Mouse (Mus musculus) ES-E14 (cell line): Measurements from ENCODE around the gene Ap2m1. TPM values are rescaled to one million over a fixed set of nuclear protein-coding genes. Genes with fewer than 3 reads are reported as not detected.

Experiments
- DNase-seq: peaks from one replicate; pipeline ENCODE4 v3.0.0-alpha.2; 2013; ENCODE audit warnings: low read depth, low spot score
- H3K27ac ChIP-seq: 2 replicates; pipeline ENCODE4 v1.5.1; 2012; ENCODE audit warnings: low read depth, mild to moderate bottlenecking, low read length, moderate library complexity, mixed read lengths; ENCODE audit not compliant: poor library complexity, insufficient read depth, severe bottlenecking
- H3K36me3 ChIP-seq: 2 replicates; pipeline ENCODE4 v1.6.1; 2012; ENCODE audit warnings: mild to moderate bottlenecking, low read length, moderate library complexity, mixed read lengths; ENCODE audit not compliant: control insufficient read depth, poor library complexity, insufficient read depth, severe bottlenecking
- H3K4me1 ChIP-seq, 2 experiments: fragments of 150-350 bp in 1 of 2; sonication (generic) in 1 of 2; 2 replicates each; pipeline ENCODE4 v1.6.1; 2012; ENCODE audit warnings: low read length in 2 of 2, mild to moderate bottlenecking in 1 of 2, mixed read lengths in 1 of 2; ENCODE audit not compliant: control insufficient read depth in 2 of 2, insufficient read depth in 2 of 2, poor library complexity in 1 of 2
- H3K4me3 ChIP-seq, 2 experiments: fragments of 150-350 bp in 1 of 2; sonication (generic) in 1 of 2; 2 replicates each; pipeline ENCODE4 v1.5.1; 2012; ENCODE audit warnings: low read length in 2 of 2, low read depth in 1 of 2, mild to moderate bottlenecking in 1 of 2, mixed read lengths in 1 of 2; ENCODE audit not compliant: insufficient read depth in 1 of 2, poor library complexity in 1 of 2, severe bottlenecking in 1 of 2
- H3K9ac ChIP-seq: 2 replicates; pipeline ENCODE4 v1.6.1; 2012; ENCODE audit warnings: low read depth, mild to moderate bottlenecking, low read length, mixed read lengths; ENCODE audit not compliant: poor library complexity, insufficient read depth, severe bottlenecking
- H3K9me3 ChIP-seq: fragments of 150-350 bp; sonication (generic); 2 replicates; pipeline ENCODE4 v1.6.1; 2012; ENCODE audit warnings: low read depth, mild to moderate bottlenecking, low read length; ENCODE audit not compliant: control insufficient read depth, insufficient read depth
- CHD2 ChIP-seq: IDR thresholded peaks from 2 replicates; pipeline ENCODE4 v1.6.1; 2014; ENCODE audit warnings: mild to moderate bottlenecking, low read depth, low read length, inconsistent platforms
- HCFC1 ChIP-seq: IDR thresholded peaks from 2 replicates; pipeline ENCODE4 v1.6.1; 2012; ENCODE audit warnings: low read length, inconsistent platforms, borderline replicate concordance; ENCODE audit not compliant: insufficient read depth
- MAFK ChIP-seq: IDR thresholded peaks from 2 replicates; pipeline ENCODE4 v1.6.1; 2014; ENCODE audit warnings: mild to moderate bottlenecking, low read depth, low read length, inconsistent platforms; ENCODE audit not compliant: insufficient read depth
- ZC3H11A ChIP-seq: IDR thresholded peaks from 2 replicates; pipeline ENCODE4 v1.6.1; 2012; ENCODE audit warnings: low read depth, mild to moderate bottlenecking, inconsistent platforms, low read length, borderline replicate concordance
- ZNF384 ChIP-seq: IDR thresholded peaks from 2 replicates; pipeline ENCODE4 v1.6.1; 2012; ENCODE audit warnings: low read depth, low read length, inconsistent platforms
- in situ Hi-C, 2 experiments: fragments of 600-800 bp; cut with MboI; formaldehyde crosslinking; loops; one replicate each; pipeline ENCODE4 v1.15.1; 2025; ENCODE audit warnings: low sequenced_read_pairs in 2 of 2, inconsistent platforms in 1 of 2; ENCODE audit not compliant: unreplicated experiment in 2 of 2
- total RNA-seq: library from RNA; depleted of rRNA; stranded (reverse); fragments of 300-350 nt; gene quantifications from 2 replicates; pipeline ENCODE4 v1.2.3, GENCODE M21; 2012

The Ap2m1 gene
- total RNA-seq, 1 experiment, result 236 TPM

DNA sequence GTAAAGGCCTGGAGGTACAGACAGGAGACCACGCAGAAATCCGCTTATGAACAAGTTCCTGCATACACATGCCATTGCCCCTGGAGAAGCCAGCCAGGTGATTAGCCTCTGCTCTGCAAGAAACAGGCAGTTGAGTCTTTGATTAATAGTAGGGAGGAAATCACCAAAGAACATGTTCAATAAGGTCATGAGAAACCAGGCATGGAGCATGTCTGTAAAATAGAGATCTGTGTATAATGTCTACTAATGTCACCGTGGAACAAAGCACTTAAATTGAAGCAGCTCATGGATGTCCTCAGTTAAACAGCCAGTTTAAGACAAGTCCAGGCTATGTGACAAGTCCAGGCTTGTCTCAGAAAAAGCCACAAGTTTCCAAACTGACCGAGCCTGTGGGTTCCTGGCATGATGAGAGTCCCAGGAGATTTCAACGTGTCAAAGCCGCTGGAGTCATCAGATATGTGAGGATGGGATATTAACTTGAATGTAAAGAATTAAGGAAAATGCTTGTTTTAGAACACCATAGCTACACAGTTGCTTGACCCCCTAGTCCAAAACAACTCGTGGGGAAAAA, 23.9 kb upstream of the Ap2m1 start:
- no peak for DNase-seq
- H3K9me3 ChIP-seq, result no peaks in the 10 kb centered on the region
- peaks cover 47% of the 10 kb centered on the region for H3K36me3 ChIP-seq
- TF ChIP-seq HCFC1 (no peak), CHD2 (no peak), ZNF384 (no peak), ZC3H11A (no peak), MAFK (no peak)
- H3K4me3 ChIP-seq, result no peak overlapping the region
- peak overlapping the region; percentile 71; the same call in 1 of the 2 replicates for H3K27ac ChIP-seq
- H3K9ac ChIP-seq, result no peak overlapping the region; the same call in 1 of the 2 replicates
- in situ Hi-C loops, result no loop called here
- no peaks in the 10 kb centered on the region; a peak in 1 of 4 replicates for H3K4me1 ChIP-seq

- H3K27ac ChIP-seq, result no peak overlapping the region
- peak overlapping the region; percentile 89; the same call in 1 of the 2 replicates for H3K9ac ChIP-seq
- DNase-seq, result no peak
Measured at GRCm38 (mm10) chr16:20516032-20516431, 19.2 kb upstream of the Ap2m1 start.

DNA sequence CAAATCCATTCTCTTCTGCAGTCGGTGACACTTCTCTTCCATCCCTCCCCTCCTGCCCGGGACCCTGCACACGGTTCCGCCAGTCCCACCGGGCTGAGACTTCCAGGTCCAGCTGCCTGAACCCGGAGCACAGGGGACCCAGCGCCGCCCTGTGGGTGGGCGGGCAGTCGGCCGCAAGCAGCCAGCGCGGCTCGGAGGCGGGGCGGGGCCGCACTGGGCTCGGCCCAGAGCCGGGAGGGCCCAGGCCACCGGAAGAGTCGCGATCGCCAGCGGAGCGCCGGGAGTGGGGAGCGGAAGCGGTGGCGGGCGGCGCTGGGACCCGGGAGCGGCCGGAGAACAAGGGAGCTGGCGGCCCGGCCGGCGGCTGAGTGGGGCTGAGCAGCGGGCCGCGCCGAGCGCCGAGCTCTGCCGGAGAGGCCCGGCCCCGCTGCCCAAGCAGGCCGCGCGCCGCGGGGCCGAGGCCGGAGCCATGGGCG, 18.5 kb upstream of the Ap2m1 start, which contains the start of gene Dvl3:
Gene Dvl3 (plus strand): TSS at position 257 of the 476 bp plus-strand sequence.
- in situ Hi-C loops, result no loop called here
- no peak for TF ChIP-seq ZNF384
- no peak for TF ChIP-seq MAFK
- peak; percentile 57; the same call in 1 of the 2 replicates for TF ChIP-seq HCFC1
- TF ChIP-seq ZC3H11A, result no peak
- no peak for TF ChIP-seq CHD2
- Histone ChIP-seq H3K36me3 (no peaks in the 10 kb centered on the region; the same call in 1 of the 2 replicates), H3K9me3 (no peaks in the 10 kb centered on the region), H3K4me3 (peak within 1 kb of the TSS; percentile 86 to 91), H3K9ac (peak within 1 kb of the TSS; percentile 89), H3K4me1 (peaks cover 0 to 2% of the 10 kb centered on the region in 2 experiments; a peak in 2 of 4 replicates), H3K27ac (peak within 1 kb of the TSS; percentile 0; the same call in 1 of the 2 replicates)
- DNase-seq, result no peak

More at GRCm38 (mm10) chr16:20516032-20516431, 19.2 kb upstream of the Ap2m1 start:
- peaks cover 0 to 2% of the 10 kb centered on the region in 2 experiments; a peak in 2 of 4 replicates for H3K4me1 ChIP-seq
- TF ChIP-seq CHD2 (no peak), HCFC1 (no peak), MAFK (no peak), ZNF384 (no peak), ZC3H11A (no peak)
- peak overlapping the region in 1 of 2 experiments; percentile 86; a peak in 2 of 4 replicates for H3K4me3 ChIP-seq
- in situ Hi-C loops, result no loop called here
- H3K9me3 ChIP-seq, result no peaks in the 10 kb centered on the region
- H3K36me3 ChIP-seq, result peaks cover 4% of the 10 kb centered on the region

- H3K9ac ChIP-seq, result peak overlapping the region; percentile 89
- no peak for DNase-seq
- H3K27ac ChIP-seq, result peak overlapping the region; percentile 0; the same call in 1 of the 2 replicates
- H3K4me3 ChIP-seq, result peak overlapping the region; percentile 86 to 91
- no peaks in the 10 kb centered on the region for H3K9me3 ChIP-seq
- no peaks in the 10 kb centered on the region; the same call in 1 of the 2 replicates for H3K36me3 ChIP-seq
- H3K4me1 ChIP-seq, result peaks cover 0 to 2% of the 10 kb centered on the region in 2 experiments; a peak in 1 of 4 replicates
- in situ Hi-C loops, result no loop called here
- TF ChIP-seq ZC3H11A, result no peak
- no peak for TF ChIP-seq MAFK
- TF ChIP-seq CHD2, result no peak
- no peak for TF ChIP-seq ZNF384
- no peak for TF ChIP-seq HCFC1
Measured at GRCm38 (mm10) chr16:20517216-20517615, 18.1 kb upstream of the Ap2m1 start.
